Mouse (Mus musculus) liver, embryonic 14.5 days (tissue): ENCODE data around the gene Mga.

ENCODE experiments used
- CTCF ChIP-seq: IDR thresholded peaks from 2 replicates; pipeline ENCODE4 v1.5.1; 2016; ENCODE audit warnings: antibody characterized with exemption, low read depth, control low read depth
- EP300 ChIP-seq: IDR thresholded peaks from 2 replicates; pipeline ENCODE4 v1.6.1; 2016; ENCODE audit warnings: antibody characterized with exemption, low read depth

- no peak for TF ChIP-seq CTCF
- TF ChIP-seq EP300 = no peak
Observed at GRCm38 (mm10) chr2:119981631-119982030, 84.6 kb downstream of the Mga start.
